Mouse (Mus musculus): ENCODE measurements around the gene Lsm12. TPM values are rescaled to one million over a fixed set of nuclear protein-coding genes. Genes with fewer than 3 reads are reported as not detected.

The Lsm12 gene
- polyA plus RNA-seq, 2 experiments = 15.4 to 51.4 TPM

- WGBS (ENCODE audit: insufficient replicate concordance) = 40% methylated on average over 14 of the region's 14 CpGs
Measured at GRCm38 (mm10) chr11:102219247-102219993, 34.3 kb upstream of the Lsm12 start.

GRCm38 (mm10) chr11:102218783-102219182, 33.7 kb upstream of the Lsm12 start:
- 2% methylated on average over 10 of the region's 10 CpGs for WGBS (ENCODE audit: insufficient replicate concordance)
- peak; percentile 65 to 70 (median 66) for DNase-seq (ENCODE audit: low read depth in 3 of 3, low spot score in 3 of 3)

More at GRCm38 (mm10) chr11:102219247-102219993, 34.3 kb upstream of the Lsm12 start:
- no peak for DNase-seq (ENCODE audit: low read depth in 3 of 3, low spot score in 3 of 3)
- peaks cover 13 to 37% of the 10 kb centered on the region in 2 experiments for H3K4me1 ChIP-seq (replicated peaks; ENCODE audit: control insufficient read depth in 2 of 2, insufficient read depth in 2 of 2, low read length in 1 of 2)
- TF ChIP-seq CTCF (IDR thresholded peaks at IDR 0.05; ENCODE audit: low read depth) (no peak), EP300 (IDR thresholded peaks at IDR 0.05; ENCODE audit: low read depth) (no peak)
- peaks cover 2% of the 10 kb centered on the region; the same call in 1 of the 2 replicates for H3K27me3 ChIP-seq (ENCODE audit: control insufficient read depth, insufficient read depth, low read length)
- no peak overlapping the region for H3K9ac ChIP-seq (replicated peaks)
- no peak for ATAC-seq (ENCODE audit: insufficient read depth)
- no peaks in the 10 kb centered on the region for H3K36me3 ChIP-seq (replicated peaks; ENCODE audit: control insufficient read depth, insufficient read depth, low read depth)
- H3K27ac ChIP-seq = no peak overlapping the region
- H3K4me3 ChIP-seq (ENCODE audit: insufficient read depth in 1 of 2, low read depth in 2 of 2, low read length in 2 of 2) = 0 out of 4 replicates have a peak overlapping the region, but pooled peaks of 1 of the 2 experiments have one; percentile 45
- H3K4me2 ChIP-seq (ENCODE audit: low read depth) = peak overlapping the region; percentile 61
- H3K9me3 ChIP-seq (ENCODE audit: control insufficient read depth, low read length) = no peaks in the 10 kb centered on the region

GRCm38 (mm10) chr11:102217876-102218430, 32.9 kb upstream of the Lsm12 start:
- Histone ChIP-seq H3K36me3 (replicated peaks; ENCODE audit: control insufficient read depth, insufficient read depth, low read depth) (no peaks in the 10 kb centered on the region), H3K9me3 (ENCODE audit: control insufficient read depth, low read length) (no peaks in the 10 kb centered on the region), H3K27ac (no peak overlapping the region), H3K4me2 (ENCODE audit: low read depth) (peak overlapping the region; percentile 61), H3K4me1 (replicated peaks; ENCODE audit: control insufficient read depth in 2 of 2, insufficient read depth in 2 of 2, low read length in 1 of 2) (peaks cover 13 to 34% of the 10 kb centered on the region in 2 experiments), H3K27me3 (ENCODE audit: control insufficient read depth, insufficient read depth, low read length) (no peaks in the 10 kb centered on the region), H3K9ac (replicated peaks) (no peak overlapping the region; the same call in 1 of the 2 replicates), H3K4me3 (ENCODE audit: insufficient read depth in 1 of 2, low read depth in 2 of 2, low read length in 2 of 2) (peak overlapping the region; percentile 34 to 45)
- no peak for TF ChIP-seq CTCF (IDR thresholded peaks at IDR 0.05; ENCODE audit: low read depth)
- TF ChIP-seq EP300 (IDR thresholded peaks at IDR 0.05; ENCODE audit: low read depth) = no peak
- DNase-seq (ENCODE audit: low read depth in 3 of 3, low spot score in 3 of 3) (no peak), ATAC-seq (ENCODE audit: insufficient read depth) (no peak)
- WGBS (ENCODE audit: insufficient replicate concordance) = 42% methylated on average over 7 of the region's 7 CpGs

More at GRCm38 (mm10) chr11:102218783-102219182, 33.7 kb upstream of the Lsm12 start:
- Histone ChIP-seq H3K9me3 (ENCODE audit: control insufficient read depth, low read length) (no peaks in the 10 kb centered on the region), H3K27me3 (ENCODE audit: control insufficient read depth, insufficient read depth, low read length) (no peaks in the 10 kb centered on the region; the same call in 1 of the 2 replicates), H3K36me3 (replicated peaks; ENCODE audit: control insufficient read depth, insufficient read depth, low read depth) (no peaks in the 10 kb centered on the region), H3K4me1 (replicated peaks; ENCODE audit: control insufficient read depth in 2 of 2, insufficient read depth in 2 of 2, low read length in 1 of 2) (peaks cover 13 to 32% of the 10 kb centered on the region in 2 experiments), H3K9ac (replicated peaks) (peak overlapping the region; percentile 45), H3K4me3 (ENCODE audit: insufficient read depth in 1 of 2, low read depth in 2 of 2, low read length in 2 of 2) (peak overlapping the region; percentile 34 to 45), H3K4me2 (ENCODE audit: low read depth) (peak overlapping the region; percentile 61), H3K27ac (no peak overlapping the region)
- peak; percentile 86 for ATAC-seq (ENCODE audit: insufficient read depth)
- 0 out of 2 replicates have a peak, but pooled peaks have one; percentile 12 for TF ChIP-seq EP300 (IDR thresholded peaks at IDR 0.05; ENCODE audit: low read depth)
- peak; percentile 20; the same call in 1 of the 2 replicates for TF ChIP-seq CTCF (IDR thresholded peaks at IDR 0.05; ENCODE audit: low read depth)

- 60% methylated on average over 6 of the region's 6 CpGs for WGBS (ENCODE audit: insufficient replicate concordance)
- DNase-seq (ENCODE audit: low read depth in 3 of 3, low spot score in 3 of 3) (no peak), ATAC-seq (ENCODE audit: insufficient read depth) (no peak)
- Histone ChIP-seq H3K4me1 (replicated peaks; ENCODE audit: control insufficient read depth in 2 of 2, insufficient read depth in 2 of 2, low read length in 1 of 2) (peaks cover 13 to 34% of the 10 kb centered on the region in 2 experiments), H3K9ac (replicated peaks) (no peak overlapping the region), H3K27me3 (ENCODE audit: control insufficient read depth, insufficient read depth, low read length) (no peaks in the 10 kb centered on the region), H3K36me3 (replicated peaks; ENCODE audit: control insufficient read depth, insufficient read depth, low read depth) (no peaks in the 10 kb centered on the region), H3K4me2 (ENCODE audit: low read depth) (peak overlapping the region; percentile 61), H3K9me3 (ENCODE audit: control insufficient read depth, low read length) (no peaks in the 10 kb centered on the region), H3K4me3 (ENCODE audit: insufficient read depth in 1 of 2, low read depth in 2 of 2, low read length in 2 of 2) (peak overlapping the region in 1 of 2 experiments; percentile 45; a peak in 2 of 4 replicates), H3K27ac (no peak overlapping the region)
- TF ChIP-seq CTCF (IDR thresholded peaks at IDR 0.05; ENCODE audit: low read depth) (no peak), EP300 (IDR thresholded peaks at IDR 0.05; ENCODE audit: low read depth) (no peak)
Measured at GRCm38 (mm10) chr11:102217396-102217795, 32.3 kb upstream of the Lsm12 start.

- Histone ChIP-seq H3K9ac (replicated peaks) (no peak overlapping the region), H3K9me3 (ENCODE audit: control insufficient read depth, low read length) (no peaks in the 10 kb centered on the region), H3K27me3 (ENCODE audit: control insufficient read depth, insufficient read depth, low read length) (no peaks in the 10 kb centered on the region), H3K27ac (no peak overlapping the region), H3K4me3 (ENCODE audit: insufficient read depth in 1 of 2, low read depth in 2 of 2, low read length in 2 of 2) (peak overlapping the region; percentile 2 to 10; a peak in 1 of 4 replicates), H3K36me3 (replicated peaks; ENCODE audit: control insufficient read depth, insufficient read depth, low read depth) (no peaks in the 10 kb centered on the region), H3K4me2 (ENCODE audit: low read depth) (peak overlapping the region; percentile 61), H3K4me1 (replicated peaks; ENCODE audit: control insufficient read depth in 2 of 2, insufficient read depth in 2 of 2, low read length in 1 of 2) (peaks cover 13 to 34% of the 10 kb centered on the region in 2 experiments)
- TF ChIP-seq EP300 (IDR thresholded peaks at IDR 0.05; ENCODE audit: low read depth) (no peak), CTCF (IDR thresholded peaks at IDR 0.05; ENCODE audit: low read depth) (no peak)
- 47% methylated on average over 5 of the region's 5 CpGs for WGBS (ENCODE audit: insufficient replicate concordance)
- DNase-seq (ENCODE audit: low read depth in 3 of 3, low spot score in 3 of 3) (no peak), ATAC-seq (ENCODE audit: insufficient read depth) (no peak)
Measured at GRCm38 (mm10) chr11:102216886-102217240, 31.8 kb upstream of the Lsm12 start.

Data from liver, embryonic 14.5 days (tissue).